Mouse (Mus musculus) natural killer cell, adult 2 months (primary cell): ENCODE results near the gene Ssx2ip.
"Not testable (repeated sequence)": the region's sequence is repeated elsewhere in the genome, so short reads cannot be mapped to it uniquely, and the experiment has no call there.

Experiments used
- DNase-seq, 2 experiments: peaks; one replicate each; pipeline ENCODE4 v3.0.0; 2022; ENCODE audit warnings: low spot score in 2 of 2

The Ssx2ip gene

GRCm38 (mm10) chr3:146403770-146404169 lies 672 bp upstream of the Ssx2ip start:
- DNase-seq, result no peak

GRCm38 (mm10) chr3:146405213-146406006 lies 968 bp downstream of the Ssx2ip start:
- DNase-seq, result no peak

- no peak for DNase-seq
These were observed 1.5 kb downstream of the Ssx2ip start for GRCm38 (mm10) chr3:146406007-146406341.

- no peak for DNase-seq
These were observed 2.8 kb downstream of the Ssx2ip start for GRCm38 (mm10) chr3:146407086-146407721.

DNA sequence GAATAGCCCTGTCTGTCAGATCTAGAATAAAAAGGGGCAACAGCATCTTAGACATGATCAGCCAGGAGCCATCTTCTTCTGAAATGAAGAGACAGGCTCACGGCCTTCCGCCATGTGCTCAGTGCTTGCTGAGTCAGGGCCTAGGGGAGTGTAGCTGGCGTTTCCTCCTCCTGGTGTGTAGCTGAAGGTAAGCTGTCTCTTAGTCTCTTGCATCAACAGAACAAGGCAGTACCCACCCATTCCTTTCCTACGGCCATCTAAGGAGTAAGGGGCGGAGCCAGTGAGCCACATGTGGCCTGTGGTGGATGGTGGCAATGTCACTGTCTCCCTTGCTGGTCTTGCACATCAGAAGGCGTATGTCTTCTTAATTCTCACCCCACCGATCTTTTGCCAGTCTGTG lies 5.7 kb downstream of the Ssx2ip start:
- no peak for DNase-seq

DNA sequence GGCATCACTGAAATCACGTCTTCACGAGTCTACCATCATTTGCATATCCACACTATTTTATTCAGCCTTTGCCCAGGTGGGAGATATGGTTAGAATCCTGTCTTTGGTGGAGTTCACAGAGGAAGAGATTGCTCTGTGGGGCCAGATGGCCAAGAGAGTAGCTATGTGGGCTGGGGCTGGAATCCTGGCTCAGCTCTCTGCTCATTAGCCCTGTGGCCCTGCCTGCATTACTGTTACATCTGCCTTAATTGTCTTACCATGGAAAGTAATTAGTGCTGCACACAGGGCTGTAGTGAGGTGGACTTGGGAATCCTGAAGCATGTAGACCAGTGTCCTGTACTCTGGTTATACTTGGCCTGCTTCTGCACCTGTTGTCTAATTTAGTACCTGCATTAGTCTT lies 7.6 kb downstream of the Ssx2ip start:
- no peak for DNase-seq

GRCm38 (mm10) chr3:146412480-146412879 lies 8.0 kb downstream of the Ssx2ip start:
- DNase-seq, result no peak

DNA sequence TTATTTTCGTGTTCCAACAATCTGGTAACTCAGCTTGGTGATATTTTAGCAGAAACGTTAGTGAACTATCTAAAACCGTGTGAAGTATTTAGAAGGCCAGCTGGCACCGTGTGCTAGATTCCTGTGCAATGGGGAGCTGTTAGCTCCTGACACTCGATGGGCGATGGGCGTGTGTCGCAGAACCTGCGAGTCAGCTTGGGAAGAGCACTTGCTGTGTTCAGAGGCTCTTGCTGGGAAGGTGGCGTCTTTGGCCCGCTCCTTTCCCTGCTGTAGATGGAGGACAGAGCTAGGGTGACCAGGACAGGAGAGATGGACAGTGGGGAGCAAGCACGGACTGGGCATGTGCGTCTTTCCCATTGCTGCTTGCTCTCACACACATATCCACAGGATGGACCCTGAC lies 8.6 kb downstream of the Ssx2ip start:
- no peak for DNase-seq

DNA sequence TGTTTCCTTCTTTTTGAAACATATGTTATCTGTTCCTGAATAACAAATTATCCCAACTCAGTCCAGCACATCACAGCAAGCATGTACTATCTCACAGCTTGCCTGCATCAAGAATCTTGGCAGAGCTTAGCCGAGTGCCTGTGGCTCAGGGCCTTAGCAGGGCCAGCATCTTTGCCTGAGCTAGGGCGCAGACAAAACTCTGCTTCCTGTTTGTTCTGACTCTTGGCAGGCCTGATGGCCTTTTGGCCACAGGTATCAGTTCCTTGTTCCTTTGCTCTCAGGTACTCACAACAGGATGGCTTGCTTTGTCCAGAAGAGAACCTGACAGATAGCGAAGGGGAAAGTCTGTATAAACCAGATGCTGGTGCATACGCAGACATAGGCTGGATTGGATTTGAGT lies 9.6 kb downstream of the Ssx2ip start:
- no peak for DNase-seq

GRCm38 (mm10) chr3:146414555-146414954 lies 10.1 kb downstream of the Ssx2ip start:
- DNase-seq, result no peak

DNA sequence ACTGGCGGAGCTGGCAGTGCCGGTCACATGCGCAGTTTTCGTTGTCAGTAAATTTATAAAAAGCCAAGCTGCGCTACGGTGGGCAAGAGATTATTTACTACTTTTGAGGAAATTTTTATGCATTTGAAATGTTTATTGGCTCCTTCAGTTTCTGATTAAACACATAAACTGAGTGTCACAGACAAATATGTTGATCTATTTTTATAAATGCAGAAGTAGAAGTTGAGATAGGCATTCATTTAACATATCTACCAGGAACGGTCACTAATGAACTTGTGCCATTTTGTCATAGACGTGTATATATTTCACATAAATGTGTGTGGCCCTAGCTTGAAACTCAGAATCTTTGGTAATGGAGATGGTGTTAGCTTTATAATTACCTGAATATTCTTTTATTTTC lies 13.4 kb downstream of the Ssx2ip start:
- DNase-seq, result no peak

DNA sequence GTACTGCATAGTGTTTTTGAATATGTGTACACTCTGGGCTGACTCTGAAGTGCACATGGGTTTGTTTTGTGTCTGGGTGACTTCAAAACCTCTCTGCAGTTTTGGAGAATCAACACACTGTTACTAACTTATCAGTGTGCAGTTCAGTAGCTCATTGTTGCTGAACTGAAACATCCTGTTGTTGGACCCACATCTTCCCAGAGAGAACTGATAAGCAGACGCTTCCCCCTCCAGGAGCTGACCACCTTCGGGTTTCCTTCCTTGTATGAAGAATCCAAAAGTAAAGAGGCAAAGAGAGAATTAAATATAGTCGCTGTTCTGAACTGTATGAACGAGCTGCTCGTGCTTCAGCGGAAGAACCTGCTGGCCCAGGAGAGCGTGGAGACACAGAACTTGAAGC lies 14.5 kb downstream of the Ssx2ip start:
- DNase-seq, result no peak

DNA sequence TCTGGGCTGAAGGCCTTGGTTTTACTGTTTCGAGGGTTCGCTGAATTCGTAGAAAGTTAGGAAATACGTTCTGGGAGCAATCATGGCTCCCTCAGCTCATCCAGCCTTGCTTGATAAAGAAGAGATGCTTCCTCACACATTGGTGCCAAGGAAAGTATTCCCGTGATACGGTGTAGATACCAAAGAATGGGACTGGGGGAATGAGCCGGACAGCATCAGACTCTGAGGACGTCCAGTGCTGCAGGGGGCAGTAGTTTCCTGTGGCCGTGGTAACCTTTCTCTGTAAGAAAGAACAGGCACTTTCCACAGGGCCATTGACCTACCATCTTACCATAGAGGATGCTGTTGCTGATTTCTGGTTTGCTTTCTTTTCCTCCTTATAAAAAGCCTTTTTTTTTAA lies 15.1 kb downstream of the Ssx2ip start:
- no peak for DNase-seq

DNA sequence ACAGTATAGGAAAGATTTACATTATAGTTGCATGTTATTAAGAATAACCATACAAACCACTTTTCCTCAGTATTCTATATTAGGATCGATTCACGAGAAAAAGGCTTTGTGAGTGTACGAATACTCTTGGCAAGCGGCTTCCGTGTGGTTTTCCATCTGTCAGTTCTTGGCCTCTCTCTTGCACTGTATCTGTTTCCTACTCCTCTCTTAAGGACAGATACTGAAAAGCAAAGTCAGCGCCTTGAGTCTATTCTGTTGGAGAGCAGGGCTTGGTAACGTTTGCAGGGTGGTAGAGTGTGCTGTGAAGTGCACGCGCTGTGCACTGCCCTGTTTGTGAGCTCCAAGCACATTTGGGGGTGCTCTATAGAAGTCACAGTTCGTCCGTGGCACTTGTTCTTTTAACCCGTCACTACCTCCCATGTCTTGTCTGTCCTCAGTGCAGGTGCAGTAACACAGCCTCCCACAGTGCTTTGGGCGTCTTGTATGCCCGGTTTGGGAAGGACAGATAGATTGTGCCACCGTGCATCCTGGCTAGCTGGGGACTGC lies 15.6 kb downstream of the Ssx2ip start:
- DNase-seq, result no peak

GRCm38 (mm10) chr3:146421787-146422186 lies 17.3 kb downstream of the Ssx2ip start:
- DNase-seq, result no peak

GRCm38 (mm10) chr3:146423710-146424109 lies 19.3 kb downstream of the Ssx2ip start:
- DNase-seq, result no peak

GRCm38 (mm10) chr3:146424306-146424900 lies 20.0 kb downstream of the Ssx2ip start:
- no peak for DNase-seq

- DNase-seq, result no peak
These were observed 21.5 kb downstream of the Ssx2ip start for GRCm38 (mm10) chr3:146425902-146426301.

DNA sequence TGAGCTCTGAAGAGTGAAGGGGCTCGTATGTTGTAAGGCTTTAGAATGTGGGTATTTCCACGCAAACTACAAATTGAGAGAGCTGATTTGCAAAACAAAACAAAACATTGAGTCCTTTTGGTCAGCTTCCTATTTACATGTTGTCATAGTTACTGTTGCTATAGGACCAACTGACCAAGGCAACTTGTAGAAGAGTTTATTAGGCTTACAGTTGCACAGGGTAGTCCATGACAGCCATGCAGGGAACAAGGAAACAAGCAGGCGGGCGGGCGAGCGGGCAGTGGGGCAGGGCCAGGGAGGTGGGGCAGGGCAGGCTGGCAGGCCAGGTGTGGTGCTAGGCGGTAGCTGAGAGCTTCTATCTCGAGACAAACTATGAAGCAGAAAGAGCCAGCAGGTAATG lies 22.0 kb downstream of the Ssx2ip start:
- no peak for DNase-seq

GRCm38 (mm10) chr3:146433063-146433462 lies 28.6 kb downstream of the Ssx2ip start:
- DNase-seq, result not testable (repeated sequence)

- DNase-seq, result no peak
These were observed 29.4 kb downstream of the Ssx2ip start for GRCm38 (mm10) chr3:146433681-146434350.

DNA sequence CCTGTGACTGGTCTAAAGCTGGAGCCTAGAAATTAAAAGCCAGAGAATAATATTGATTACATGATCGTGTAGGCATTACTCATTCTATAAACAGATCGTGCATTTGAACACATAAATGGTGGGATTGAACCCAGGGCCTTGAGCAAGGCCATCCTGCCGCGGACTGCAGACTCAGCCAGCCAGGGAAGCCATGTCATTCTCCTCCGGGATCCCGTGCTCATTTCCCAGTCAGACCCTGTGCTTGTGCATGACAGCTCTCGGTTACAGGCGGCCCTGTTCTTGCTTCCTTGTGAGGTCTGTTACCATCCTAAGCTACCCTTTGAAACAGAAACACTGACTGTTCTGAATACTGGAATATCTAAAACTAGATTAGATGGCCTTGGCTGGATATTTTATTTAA lies 30.2 kb downstream of the Ssx2ip start:
- no peak for DNase-seq
